Mouse (Mus musculus) urinary bladder, postnatal 10 days (tissue): ENCODE data around the gene Mcoln3.

ENCODE experiments used
- DNase-seq: peaks from one replicate; pipeline ENCODE4 v3.0.0; 2022; ENCODE audit warnings: low spot score

The Mcoln3 gene

DNA sequence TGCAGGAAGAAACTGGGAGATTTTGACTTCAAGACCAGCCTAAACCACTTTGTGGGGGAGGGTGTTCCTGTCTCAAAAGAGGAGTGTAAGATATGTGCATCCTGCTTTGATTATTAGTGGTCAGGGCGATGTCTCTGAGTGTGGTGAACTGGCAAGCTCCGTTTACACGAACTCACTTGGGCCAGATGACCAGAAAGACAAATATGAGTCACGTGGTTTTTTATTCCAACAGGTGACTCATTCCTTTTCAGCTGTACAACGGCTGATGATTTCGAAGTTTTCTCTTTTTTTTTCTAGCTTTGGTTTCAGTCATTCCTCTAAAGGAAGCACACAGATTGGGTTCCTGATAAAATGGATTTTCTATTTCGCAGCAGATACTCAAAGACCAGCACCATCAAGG, 60.0 kb downstream of the Mcoln3 start:
- no peak for DNase-seq

DNA sequence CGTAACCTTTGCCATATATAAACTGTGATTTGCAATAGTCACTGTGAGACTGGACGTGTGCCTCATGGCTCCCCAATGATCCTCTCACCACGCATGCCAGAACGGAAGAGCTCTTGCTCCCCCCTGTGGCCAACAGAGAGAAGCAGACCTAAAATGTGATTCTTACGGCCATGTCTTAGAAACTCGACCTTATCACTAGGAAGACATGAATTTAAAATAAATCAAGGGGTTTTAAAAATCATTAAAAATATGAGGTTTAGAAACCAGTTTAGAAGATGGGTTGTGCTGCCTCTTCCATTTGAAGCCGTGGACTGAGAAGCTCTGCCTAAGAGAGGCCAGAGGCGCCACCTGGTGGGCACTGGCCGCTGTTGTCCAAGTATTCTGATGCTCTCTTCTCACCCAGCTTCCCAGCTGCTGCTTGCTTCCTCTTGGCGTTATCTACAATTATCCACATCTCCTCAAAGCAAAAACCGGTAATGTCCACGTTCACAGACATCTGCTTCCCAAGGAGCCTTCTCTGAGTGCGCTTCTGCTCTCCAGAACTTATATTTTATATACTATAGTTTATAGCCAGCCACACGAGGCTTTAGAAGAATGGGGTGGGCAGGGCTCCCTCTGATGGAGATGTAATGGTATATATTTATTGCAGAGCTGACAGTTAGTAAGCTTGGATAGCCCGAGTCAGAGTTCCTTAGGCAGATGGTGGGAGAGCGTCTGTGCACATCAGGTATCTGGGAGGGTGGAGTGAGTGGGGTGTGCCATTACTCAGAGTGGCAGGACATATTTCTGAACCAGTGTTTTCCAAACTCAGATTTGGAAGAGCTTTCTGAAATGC, 60.7 kb downstream of the Mcoln3 start:
- no peak for DNase-seq

DNA sequence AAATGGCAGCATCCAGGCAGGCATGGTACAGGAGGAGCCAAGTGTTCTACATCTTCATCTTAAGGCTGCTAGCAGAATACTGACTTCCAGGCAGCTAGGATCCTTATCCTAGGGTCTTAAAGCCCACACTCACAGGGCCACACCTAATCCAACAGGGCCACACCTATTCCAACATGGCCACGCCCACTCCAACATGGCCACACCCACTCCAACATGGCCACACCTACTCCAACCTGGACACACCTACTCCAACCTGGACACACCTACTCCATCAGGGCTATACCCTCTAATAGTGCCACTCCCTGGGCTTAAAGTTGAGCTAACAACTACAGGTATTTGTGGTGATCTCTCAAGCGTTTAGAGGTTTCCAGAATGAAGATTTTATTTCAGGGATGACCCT, 63.1 kb downstream of the Mcoln3 start:
- DNase-seq: no peak

DNA sequence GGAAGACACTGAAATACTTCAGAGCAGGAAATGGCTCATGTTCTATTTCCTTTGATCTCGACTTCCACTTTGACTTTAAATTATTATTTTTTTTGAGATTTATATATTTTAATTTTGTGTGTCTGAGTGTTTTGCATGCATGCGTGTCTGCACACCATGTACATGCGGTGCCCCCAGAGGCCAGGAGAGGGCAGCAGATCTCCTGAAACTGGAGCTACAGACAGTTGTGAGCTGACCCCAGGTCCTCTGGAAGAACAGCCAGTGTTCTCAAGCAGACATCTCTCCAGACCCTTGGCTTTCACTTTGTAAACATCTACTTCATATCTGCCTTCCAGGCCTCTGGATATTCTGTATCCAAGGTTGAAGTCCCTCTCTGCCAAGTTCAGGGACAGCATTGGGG, 63.7 kb downstream of the Mcoln3 start:
- no peak for DNase-seq

DNA sequence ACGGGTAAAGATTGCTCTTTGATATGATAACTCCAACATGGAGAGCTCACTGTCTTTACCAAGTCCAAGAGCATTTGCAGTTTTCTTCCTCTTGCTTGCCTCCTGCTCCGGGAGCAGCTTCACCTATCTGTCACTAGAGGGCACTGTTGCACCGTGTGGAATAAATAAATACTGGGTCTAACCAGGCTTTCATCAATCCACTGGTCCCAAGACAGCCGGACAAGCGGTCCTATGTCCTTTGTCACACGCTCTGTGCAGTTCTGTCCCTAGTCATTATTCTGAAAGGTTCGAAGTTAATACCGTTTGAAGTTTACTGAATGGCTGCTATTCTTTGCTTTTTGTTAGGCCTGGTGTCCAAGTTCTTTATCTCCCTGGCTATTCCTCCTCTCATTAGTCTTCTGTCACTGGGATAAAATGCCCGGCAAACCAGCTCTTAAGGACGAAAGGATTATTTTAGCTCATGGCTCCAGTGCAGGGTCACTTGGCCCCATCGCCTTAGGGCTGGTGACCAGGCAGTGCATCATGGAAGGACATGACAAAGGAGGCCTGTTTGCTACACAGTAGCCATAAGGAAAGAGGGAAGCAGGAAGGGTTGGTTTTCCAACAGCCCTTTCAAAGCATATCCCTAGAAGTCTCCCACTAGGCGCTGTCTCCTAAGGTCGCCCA, 67.9 kb downstream of the Mcoln3 start:
- DNase-seq: no peak

DNA sequence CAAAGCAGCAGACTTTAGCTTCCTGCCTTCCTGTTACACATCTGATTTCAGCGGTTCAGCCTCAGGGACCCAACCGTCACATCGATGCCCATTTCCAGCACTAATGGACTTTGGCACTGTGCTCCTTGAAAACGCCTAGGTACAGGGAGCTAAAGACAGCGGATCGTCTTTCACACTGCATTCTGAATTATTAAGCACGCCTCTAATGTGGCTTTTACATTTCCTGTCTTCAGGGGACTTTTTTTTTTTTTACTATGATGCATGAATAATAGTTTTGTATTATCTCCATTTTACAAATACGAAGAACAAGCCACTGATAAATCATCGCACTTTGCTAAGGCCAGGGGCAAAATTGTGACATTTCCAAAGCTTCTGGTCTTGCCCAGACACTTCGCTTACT, 68.8 kb downstream of the Mcoln3 start:
- no peak for DNase-seq

DNA sequence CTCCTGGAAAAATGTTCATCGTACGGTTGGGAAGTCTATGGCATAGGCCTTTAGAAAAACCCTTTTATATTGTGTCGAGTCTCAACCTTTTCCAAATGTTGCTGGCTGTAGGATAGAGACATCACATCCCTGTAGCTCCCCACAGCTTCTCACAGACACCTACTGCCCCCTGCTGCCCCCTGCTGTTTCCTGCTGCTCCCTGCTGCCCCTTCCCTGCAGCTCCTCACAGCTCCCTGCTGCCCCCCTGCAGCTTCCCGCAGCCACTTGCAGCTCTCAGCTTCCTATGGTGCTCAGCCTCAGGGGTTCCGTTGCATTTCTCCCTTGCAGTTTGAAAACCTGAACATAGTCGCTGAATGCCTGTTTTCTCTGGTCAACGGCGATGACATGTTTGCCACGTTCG, 72.7 kb downstream of the Mcoln3 start:
- DNase-seq: no peak
